Mouse (Mus musculus) embryonic stem cell, embryonic (primary cell): ENCODE results near the gene Btbd11.

Experiments
- CTCF ChIA-PET, 4 experiments: fragments of 300-600 bp in 2 of 4; fragments of 350-600 bp in 2 of 4; sonication (Branson Sonifier 250); formaldehyde crosslinking; loops; one replicate each; lab custom pipeline; 2022; ENCODE audit warnings: inconsistent platforms in 2 of 4; lab: Charles Lee
- POLR2A ChIA-PET, 4 experiments: fragments of 300-600 bp in 2 of 4; fragments of 350-600 bp in 2 of 4; sonication (Branson Sonifier 250); formaldehyde crosslinking; loops; one replicate each; lab custom pipeline; 2022; ENCODE audit warnings: antibody characterized with exemption in 4 of 4, inconsistent platforms in 1 of 4; lab: Charles Lee

Gene Btbd11

GRCm38 (mm10) chr10:85389286-85390139, 2.9 kb downstream of the Btbd11 start:
- CTCF ChIA-PET, result interaction anchor here in 3 of 4 experiments (0.5 to 2.7 kb wide), 15 partner anchors 8 to 289 kb away, joined by 3 to 8 read pairs (median 3); no protein-coding TSS in a partner anchor
- POLR2A ChIA-PET, result interaction anchor here in 3 of 4 experiments (0.5 to 7.1 kb wide), 28 partner anchors 8 to 272 kb away, joined by 3 to 80 read pairs (median 3); partner anchors contain the start of gene Cry1 (in 1 of the 3)

GRCm38 (mm10) chr10:85393016-85393415, 6.4 kb downstream of the Btbd11 start:
- CTCF ChIA-PET, result interaction anchor here in 2 of 4 experiments (0.6 to 0.7 kb wide), 2 partner anchors 346 to 1267 kb away, joined by 3 read pairs; no protein-coding TSS in a partner anchor
- POLR2A ChIA-PET, result interaction anchor here (0.6 to 7.1 kb wide), 4 partner anchors 9 to 1375 kb away, joined by 3 to 80 read pairs (median 4); no protein-coding TSS in a partner anchor

- ChIA-PET CTCF (no interaction called here), POLR2A (no interaction called here)
Measured at GRCm38 (mm10) chr10:85394558-85394957, 7.9 kb downstream of the Btbd11 start.

GRCm38 (mm10) chr10:85411120-85411519, 24.5 kb downstream of the Btbd11 start:
- POLR2A ChIA-PET, result interaction anchor here (0.6 to 1.2 kb wide), 6 partner anchors 14 to 182 kb away, joined by 3 read pairs; partner anchors contain the start of gene Btbd11 (in 1 of the 4)
- CTCF ChIA-PET, result interaction anchor here in 2 of 4 experiments (0.6 kb wide), 2 partner anchors 190 to 1324 kb away, joined by 3 read pairs; no protein-coding TSS in a partner anchor

DNA sequence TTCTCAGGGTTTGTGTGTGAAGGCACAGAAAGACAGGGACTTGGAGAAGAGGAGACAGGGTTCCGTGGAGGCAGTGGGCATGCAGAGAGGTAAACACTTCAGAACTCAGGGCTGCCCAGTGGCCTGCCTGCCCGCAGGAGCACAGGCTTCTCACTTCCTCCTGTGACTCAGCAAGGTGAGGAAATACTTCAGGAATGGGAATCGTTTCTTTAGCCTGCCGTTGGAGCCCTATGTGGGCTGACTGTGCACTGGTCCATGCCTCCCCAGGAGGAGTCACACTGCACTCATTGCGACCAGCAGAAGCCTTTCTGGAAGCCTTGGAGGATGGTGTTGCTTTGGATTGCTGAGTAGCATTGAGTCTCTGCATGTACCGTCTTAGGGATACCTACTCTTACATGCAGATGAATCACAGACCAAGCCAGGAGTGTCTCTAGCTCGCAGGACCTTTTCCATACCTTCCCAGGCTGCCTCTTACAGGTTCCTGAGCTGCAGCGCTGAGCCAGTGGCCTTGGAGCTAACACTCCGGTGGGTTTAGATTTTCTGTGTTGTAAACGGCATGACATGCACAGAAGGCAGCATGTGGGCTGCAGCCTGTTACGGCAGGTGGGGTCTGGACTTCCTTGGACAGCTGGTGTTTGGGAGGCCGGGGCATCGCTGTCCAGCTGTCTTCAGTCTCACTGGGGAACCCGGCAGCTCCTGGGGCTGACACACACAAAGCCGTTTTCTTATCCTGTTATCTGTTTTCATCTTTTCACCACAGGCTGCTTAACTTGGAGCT, 34.4 kb downstream of the Btbd11 start:
- CTCF ChIA-PET, result no interaction called here
- POLR2A ChIA-PET, result interaction anchor here in 2 of 4 experiments (0.6 to 1.1 kb wide), 2 partner anchors 8 to 213 kb away, joined by 3 to 5 read pairs; no protein-coding TSS in a partner anchor

DNA sequence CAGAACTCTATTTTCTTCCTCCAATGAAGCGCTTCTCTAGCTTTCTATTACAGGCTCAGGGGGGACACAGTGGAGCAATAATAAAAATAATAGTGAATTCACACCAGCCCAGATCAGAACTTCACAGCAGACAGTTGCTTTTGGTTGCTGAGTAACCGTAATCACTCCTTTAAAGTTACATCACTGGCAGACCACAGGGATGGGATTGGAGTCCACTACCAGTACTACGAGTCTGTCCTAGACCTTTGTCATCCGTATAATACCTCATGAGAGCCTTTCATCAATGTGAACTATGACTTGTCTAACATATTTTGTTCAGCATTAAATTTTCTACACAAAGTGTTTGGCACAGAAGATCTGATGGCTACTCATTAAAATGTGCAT, 35.0 kb downstream of the Btbd11 start:
- ChIA-PET POLR2A (interaction anchor here in 2 of 4 experiments (0.6 to 1.1 kb wide), 2 partner anchors 9 to 214 kb away, joined by 3 to 5 read pairs; no protein-coding TSS in a partner anchor), CTCF (no interaction called here)

DNA sequence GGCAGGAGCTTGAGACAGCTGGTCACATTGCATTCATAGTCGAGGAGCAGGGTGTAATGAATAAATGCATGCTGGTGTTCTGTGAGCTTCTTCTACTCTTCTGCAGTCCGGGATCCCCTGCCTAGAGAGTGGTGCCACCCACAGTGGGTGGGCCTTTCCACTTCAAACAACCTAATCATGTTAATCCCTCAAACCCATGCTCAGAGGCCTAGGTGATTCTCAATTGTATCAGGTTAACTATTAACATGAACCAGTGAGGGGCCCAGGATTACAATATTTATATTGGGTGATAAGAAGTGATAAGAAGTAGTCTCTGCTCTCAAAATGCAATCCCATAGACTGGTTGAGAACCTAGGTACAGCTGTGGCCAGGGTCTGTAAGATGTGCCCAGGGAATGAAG, 39.1 kb downstream of the Btbd11 start:
- POLR2A ChIA-PET, result no interaction called here
- CTCF ChIA-PET, result no interaction called here

DNA sequence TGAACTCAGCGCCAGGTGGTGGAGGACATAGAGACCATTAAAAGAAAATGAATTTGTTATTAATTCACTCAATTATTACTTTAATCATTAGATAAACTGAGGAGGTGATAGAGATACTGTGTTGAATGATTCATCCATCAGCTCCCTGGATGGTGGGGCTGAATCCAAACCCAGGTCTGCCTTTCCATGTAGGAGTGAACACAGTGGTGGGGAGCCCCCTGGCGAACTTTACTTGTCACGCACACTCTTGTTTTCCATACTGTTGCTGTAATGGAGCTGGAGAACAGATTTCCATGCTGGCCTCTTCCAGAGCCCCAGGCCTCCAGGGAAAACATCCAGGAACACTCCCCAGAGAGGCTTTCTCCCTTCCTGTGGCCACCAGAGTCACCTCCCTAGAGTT, 50.6 kb downstream of the Btbd11 start:
- POLR2A ChIA-PET, result interaction anchor here in 2 of 4 experiments (0.9 to 1.1 kb wide), 3 partner anchors 51 to 102 kb away, joined by 3 read pairs; partner anchors contain the start of gene Btbd11 (in 1 of the 2)
- CTCF ChIA-PET, result interaction anchor here (0.5 to 1.8 kb wide), 5 partner anchors 36 to 628 kb away, joined by 3 to 7 read pairs (median 4); no protein-coding TSS in a partner anchor

DNA sequence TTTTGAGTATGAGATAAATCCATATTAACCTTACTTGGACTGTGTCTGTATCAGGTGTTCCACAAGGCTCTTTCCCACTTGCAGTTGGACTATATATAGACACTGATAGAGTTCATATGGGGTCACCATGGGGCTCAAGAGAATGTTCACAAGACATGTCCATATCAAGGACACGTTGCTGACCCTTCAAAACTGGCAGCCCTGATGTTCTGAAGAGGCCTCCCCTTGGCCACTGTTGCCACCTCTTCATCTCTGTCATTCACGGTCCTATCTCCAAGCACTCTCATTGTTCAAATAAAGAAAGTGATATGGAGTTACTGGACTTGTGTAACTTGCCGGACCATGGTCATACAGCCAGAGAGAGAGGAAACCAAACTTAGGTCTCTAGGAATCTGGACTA, 56.8 kb downstream of the Btbd11 start:
- ChIA-PET CTCF (interaction anchor here in 1 of 4 experiments (0.6 kb wide), 1 partner anchor 103 kb away, joined by 7 read pairs; no protein-coding TSS in a partner anchor), POLR2A (no interaction called here)

DNA sequence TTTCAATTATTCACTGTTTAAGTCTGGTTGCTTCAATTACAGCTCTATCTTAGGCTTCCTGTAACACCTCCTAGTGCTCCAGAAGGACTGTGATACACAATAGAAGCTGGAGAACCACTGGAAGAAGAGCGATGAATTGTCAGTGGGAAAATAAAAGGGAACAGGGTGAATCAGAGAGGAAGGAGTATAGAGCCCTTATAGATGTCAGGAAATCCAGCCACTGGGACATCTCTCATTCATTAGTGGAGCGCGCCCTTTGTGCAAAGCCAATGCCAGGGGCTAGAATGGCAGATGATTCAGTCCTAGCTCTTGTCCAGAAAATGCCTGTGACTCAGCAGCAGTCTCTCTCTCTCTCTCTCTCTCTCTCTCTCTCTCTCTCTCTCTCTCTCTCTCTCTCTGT, 59.3 kb downstream of the Btbd11 start:
- POLR2A ChIA-PET, result interaction anchor here (0.6 to 1.9 kb wide), 7 partner anchors 12 to 815 kb away, joined by 3 to 17 read pairs (median 4); no protein-coding TSS in a partner anchor
- CTCF ChIA-PET, result interaction anchor here in 2 of 4 experiments (0.6 to 0.9 kb wide), 2 partner anchors 8 to 127 kb away, joined by 3 to 6 read pairs; no protein-coding TSS in a partner anchor

- ChIA-PET POLR2A (no interaction called here), CTCF (interaction anchor here in 2 of 4 experiments (0.6 to 0.9 kb wide), 2 partner anchors 9 to 112 kb away, joined by 3 to 6 read pairs; no protein-coding TSS in a partner anchor)
Measured at GRCm38 (mm10) chr10:85446700-85447099, 60.1 kb downstream of the Btbd11 start.

DNA sequence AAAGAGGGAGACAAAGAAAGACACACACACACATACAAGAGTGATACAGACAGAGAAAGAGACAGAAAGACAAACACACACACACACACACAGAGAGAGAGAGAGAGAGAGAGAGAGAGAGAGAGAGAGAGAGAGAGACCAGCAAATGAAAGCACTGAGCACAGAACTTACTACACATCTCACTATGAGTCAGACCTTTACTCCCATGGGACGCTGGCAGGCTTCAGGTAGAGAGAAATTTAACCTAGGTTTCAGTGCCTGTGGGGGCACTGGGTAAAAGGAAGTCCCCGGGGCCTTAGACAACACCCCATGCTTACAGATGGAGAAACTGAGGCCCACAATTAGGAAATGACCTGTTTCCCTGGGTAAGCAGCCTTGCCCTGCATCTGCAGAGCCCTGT, 61.3 kb downstream of the Btbd11 start:
- CTCF ChIA-PET, result no interaction called here
- POLR2A ChIA-PET, result no interaction called here

GRCm38 (mm10) chr10:85451629-85452368, 65.2 kb downstream of the Btbd11 start:
- CTCF ChIA-PET, result interaction anchor here in 1 of 4 experiments (1.3 kb wide), 1 partner anchor 64 kb away, joined by 4 read pairs; no protein-coding TSS in a partner anchor
- POLR2A ChIA-PET, result interaction anchor here in 3 of 4 experiments (1.0 to 4.5 kb wide), 7 partner anchors 10 to 90 kb away, joined by 4 to 23 read pairs (median 5); no protein-coding TSS in a partner anchor

DNA sequence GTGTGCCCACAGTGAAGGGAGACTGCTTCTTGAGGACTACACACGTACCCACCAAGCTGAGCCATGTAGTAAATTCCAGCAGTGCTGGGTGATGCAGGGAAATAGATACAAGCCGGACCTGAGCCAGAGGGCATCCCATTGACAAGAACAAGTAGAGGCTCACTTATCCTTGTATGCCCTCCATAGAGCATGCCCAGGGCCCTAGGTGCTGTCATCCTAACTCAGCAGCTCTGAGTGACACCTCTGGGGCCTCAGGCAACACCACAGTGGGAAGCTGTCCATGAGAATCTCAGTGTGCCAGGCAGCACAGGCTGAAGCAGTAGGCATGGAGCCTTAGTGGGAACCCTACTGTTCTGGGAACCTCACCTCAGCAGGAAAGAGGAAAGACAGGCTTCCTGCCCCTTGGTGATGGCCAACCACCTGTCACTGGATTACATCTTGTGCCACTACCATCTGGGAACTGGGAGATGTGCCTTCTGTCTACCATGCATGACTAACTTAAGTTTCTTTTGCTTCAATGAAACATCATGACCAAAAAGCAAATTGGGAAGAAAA, 66.7 kb downstream of the Btbd11 start:
- POLR2A ChIA-PET, result interaction anchor here in 2 of 4 experiments (1.4 to 4.5 kb wide), 3 partner anchors 65 to 86 kb away, joined by 4 to 23 read pairs (median 16); no protein-coding TSS in a partner anchor

DNA sequence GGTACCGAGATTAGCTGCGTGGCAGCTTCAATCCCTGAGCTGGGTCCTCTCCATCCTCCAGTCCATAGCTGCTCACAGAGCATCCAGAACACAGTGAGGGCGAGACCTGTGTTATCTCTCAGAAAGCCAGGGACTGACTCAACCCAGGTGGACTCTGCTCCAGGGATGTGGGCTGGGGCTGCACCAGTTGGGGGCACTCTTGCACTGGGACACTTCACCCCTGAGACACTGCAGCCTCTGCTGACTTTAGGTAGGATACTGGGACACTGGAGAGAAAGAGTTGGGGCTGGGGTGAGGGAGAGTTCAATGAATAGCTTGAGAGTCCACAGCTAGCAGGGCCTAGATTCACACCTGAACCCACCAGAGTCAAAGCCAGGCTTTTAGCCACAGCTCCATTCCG, 69.4 kb downstream of the Btbd11 start:
- CTCF ChIA-PET, result interaction anchor here in 3 of 4 experiments (0.6 to 2.0 kb wide), 12 partner anchors 17 to 196 kb away, joined by 3 to 36 read pairs (median 3); no protein-coding TSS in a partner anchor
- POLR2A ChIA-PET, result interaction anchor here (0.6 to 2.2 kb wide), 13 partner anchors 11 to 102 kb away, joined by 3 to 22 read pairs (median 3); partner anchors contain the start of gene Btbd11 (in 2 of the 4)

More for the DNA sequence above, 66.7 kb downstream of the Btbd11 start:
- CTCF ChIA-PET, result no interaction called here

DNA sequence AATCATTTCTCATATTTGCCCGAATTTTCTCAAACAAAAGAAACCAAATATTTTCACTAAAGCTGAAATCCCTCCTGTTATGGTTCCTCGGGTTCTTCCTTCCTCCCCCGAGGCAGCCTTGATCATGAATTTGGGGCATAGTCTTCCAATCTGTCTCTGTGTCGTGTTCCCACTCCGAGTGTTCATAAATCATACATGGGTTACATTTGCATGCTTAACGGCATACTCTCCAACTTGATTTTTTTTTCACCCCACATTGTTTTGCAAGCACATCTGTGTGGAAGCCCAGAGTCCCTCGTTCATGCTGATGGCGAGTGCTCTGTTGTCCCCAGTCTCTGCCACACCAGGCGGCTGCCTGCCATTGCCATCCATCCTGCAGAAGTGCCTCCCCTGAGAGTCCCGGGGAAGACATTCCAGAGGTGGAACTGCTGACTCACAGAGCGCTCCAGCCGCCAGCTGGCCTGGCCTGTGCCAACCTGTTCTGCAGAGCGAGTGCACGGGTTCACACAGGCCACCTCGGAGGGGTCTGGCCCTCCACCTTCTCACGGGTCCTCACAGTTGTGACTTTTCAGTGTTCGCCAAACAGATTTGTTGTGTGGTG, 72.2 kb downstream of the Btbd11 start:
- CTCF ChIA-PET, result interaction anchor here in 1 of 4 experiments (0.6 kb wide), 1 partner anchor 102 kb away, joined by 3 read pairs; no protein-coding TSS in a partner anchor
- POLR2A ChIA-PET, result interaction anchor here in 2 of 4 experiments (0.6 to 2.3 kb wide), 3 partner anchors 81 to 85 kb away, joined by 6 to 11 read pairs (median 6); no protein-coding TSS in a partner anchor
